Mouse (Mus musculus) neural tube, embryonic 15.5 days (tissue): Measurements from ENCODE around the gene Maea. TPM values are rescaled to one million over a fixed set of nuclear protein-coding genes. Genes with fewer than 3 reads are reported as not detected.
"Not testable (repeated sequence)": the region's sequence is repeated elsewhere in the genome, so short reads cannot be mapped to it uniquely, and the experiment has no call there.

Source experiments
- ATAC-seq: fragments of 200-750 bp; cut with Nextera tagmentation; 2 replicates; pipeline ENCODE4 v1.8.0; 2017; ENCODE audit warnings: mild to moderate bottlenecking, moderate TSS enrichment, moderate library complexity; ENCODE audit not compliant: low FRiP score
- H3K27ac ChIP-seq: fragments of 300-500 bp; sonication (generic); replicated peaks from 2 replicates; pipeline ENCODE4 v1.5.1; 2015; ENCODE audit warnings: mild to moderate bottlenecking, inconsistent platforms
- H3K27me3 ChIP-seq: fragments of 300-500 bp; sonication (generic); replicated peaks from 2 replicates; pipeline ENCODE4 v1.6.1; 2015; ENCODE audit warnings: inconsistent platforms
- H3K36me3 ChIP-seq: fragments of 300-500 bp; sonication (generic); 2 replicates; pipeline ENCODE4 v1.6.1; 2015; ENCODE audit warnings: inconsistent platforms
- H3K4me1 ChIP-seq: fragments of 300-500 bp; sonication (generic); 2 replicates; pipeline ENCODE4 v1.6.1; 2015; ENCODE audit warnings: inconsistent platforms
- H3K4me2 ChIP-seq: fragments of 300-500 bp; sonication (generic); 2 replicates; pipeline ENCODE4 v1.6.1; 2015; ENCODE audit warnings: inconsistent platforms, mild to moderate bottlenecking, moderate library complexity
- H3K4me3 ChIP-seq: fragments of 300-500 bp; sonication (generic); replicated peaks from 2 replicates; pipeline ENCODE4 v1.5.1; 2015; ENCODE audit warnings: mild to moderate bottlenecking, inconsistent platforms
- H3K9ac ChIP-seq: fragments of 300-500 bp; sonication (generic); replicated peaks from 2 replicates; pipeline ENCODE4 v1.6.1; 2015; ENCODE audit warnings: mild to moderate bottlenecking, inconsistent platforms
- H3K9me3 ChIP-seq: fragments of 300-500 bp; sonication (generic); replicated peaks from 2 replicates; pipeline ENCODE4 v1.6.1; 2016; ENCODE audit warnings: inconsistent platforms
- WGBS: fragments of 180-500 bp; shearing (Covaris S2); methylation state at CpG from one replicate; pipeline ENCODE4 v1.1.7; 2015; ENCODE audit warnings: mixed read lengths; 5-methylcytosine and 5-hydroxymethylcytosine counted together
- polyA plus RNA-seq: library from polyadenylated mRNA; unstranded; fragments of >200 nt; fragmentation: Nextera tagmentation; extraction: Ambion mirVana; gene quantifications from 2 replicates; pipeline ENCODE4 v1.2.1, GENCODE M21; 2015

Maea gene
- polyA plus RNA-seq, 1 experiment from 2014 or later, result 128 TPM

- ATAC-seq, H3K4me3 ChIP-seq, H3K27ac ChIP-seq, H3K4me2 ChIP-seq, H3K27me3 ChIP-seq, H3K9me3 ChIP-seq, H3K9ac ChIP-seq, H3K36me3 ChIP-seq: not testable (repeated sequence)
- 72% methylated on average over 3 of the region's 3 CpGs for WGBS
- H3K4me1 ChIP-seq, result peaks cover 19% of the 10 kb centered on the region
These were observed 6.9 kb downstream of the Maea start for GRCm38 (mm10) chr5:33342248-33342647.

- Histone ChIP-seq H3K27ac (no peak overlapping the region), H3K9ac (no peak overlapping the region), H3K36me3 (no peaks in the 10 kb centered on the region), H3K4me3 (no peak overlapping the region), H3K4me2 (no peak overlapping the region), H3K4me1 (peaks cover 13% of the 10 kb centered on the region), H3K27me3 (no peaks in the 10 kb centered on the region), H3K9me3 (no peaks in the 10 kb centered on the region)
- ATAC-seq, result no peak
These were observed 7.5 kb downstream of the Maea start for GRCm38 (mm10) chr5:33342821-33343220.

DNA sequence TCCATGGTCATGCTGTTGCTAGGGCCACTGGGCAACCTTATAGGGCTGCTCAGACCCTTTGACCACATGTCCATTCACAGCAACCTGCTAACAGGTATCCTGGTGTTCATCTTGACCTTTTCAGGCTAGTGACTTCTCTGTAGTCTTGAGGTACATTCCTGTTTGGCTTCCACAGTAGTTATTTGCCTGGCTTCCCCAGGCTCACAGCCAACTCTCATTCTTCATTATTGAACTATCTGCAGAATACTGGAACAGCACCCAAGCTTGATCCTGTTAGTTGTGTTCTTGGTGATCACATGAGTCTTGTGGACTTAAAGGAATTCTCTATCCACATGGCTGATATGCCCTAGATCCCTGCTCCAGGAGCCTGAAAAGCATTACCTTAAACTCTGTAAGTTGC, 8.3 kb downstream of the Maea start:
- H3K4me2 ChIP-seq, result no peak overlapping the region
- ATAC-seq, result no peak
- H3K9me3 ChIP-seq, result no peaks in the 10 kb centered on the region
- H3K27ac ChIP-seq, result no peak overlapping the region
- peaks cover 7% of the 10 kb centered on the region; the same call in 1 of the 2 replicates for H3K4me1 ChIP-seq
- H3K4me3 ChIP-seq, result no peak overlapping the region
- no peaks in the 10 kb centered on the region for H3K27me3 ChIP-seq
- no peaks in the 10 kb centered on the region for H3K36me3 ChIP-seq
- H3K9ac ChIP-seq, result no peak overlapping the region

DNA sequence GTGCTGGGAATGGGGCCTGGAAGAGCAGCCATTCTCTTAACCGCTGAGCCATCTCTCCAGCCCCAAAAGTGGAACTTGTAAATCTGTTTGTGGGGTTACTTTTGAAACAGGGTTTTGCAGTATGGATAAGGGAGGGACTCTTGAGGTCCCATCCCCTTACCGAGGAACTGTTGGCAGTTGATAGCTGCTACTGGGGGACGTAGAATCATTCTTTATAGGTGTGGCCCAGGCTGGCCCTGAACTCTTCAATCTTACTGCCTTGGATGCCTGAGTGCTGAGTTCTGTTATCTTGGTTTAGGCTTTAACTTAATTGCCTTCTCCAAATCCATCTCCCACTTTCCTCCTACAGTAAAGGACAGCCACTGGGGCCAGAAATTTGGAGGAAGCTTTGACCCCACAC, 8.8 kb downstream of the Maea start:
- WGBS, result 91% methylated on average over 3 of the region's 3 CpGs
- H3K4me1 ChIP-seq, result peaks cover 7% of the 10 kb centered on the region; the same call in 1 of the 2 replicates

GRCm38 (mm10) chr5:33347620-33348019, 12.3 kb downstream of the Maea start:
- Histone ChIP-seq H3K27ac (no peak overlapping the region), H3K9me3 (no peaks in the 10 kb centered on the region), H3K4me1 (peaks cover 12% of the 10 kb centered on the region; the same call in 1 of the 2 replicates), H3K4me3 (no peak overlapping the region), H3K4me2 (no peak overlapping the region), H3K27me3 (no peaks in the 10 kb centered on the region), H3K9ac (no peak overlapping the region), H3K36me3 (no peaks in the 10 kb centered on the region)
- WGBS, result 71% methylated on average over 3 of the region's 3 CpGs
- no peak for ATAC-seq

More for the DNA sequence above, 8.8 kb downstream of the Maea start:
- Histone ChIP-seq H3K9ac (no peak overlapping the region), H3K27ac (no peak overlapping the region), H3K36me3 (no peaks in the 10 kb centered on the region), H3K4me2 (no peak overlapping the region), H3K9me3 (no peaks in the 10 kb centered on the region), H3K4me3 (no peak overlapping the region), H3K27me3 (no peaks in the 10 kb centered on the region)
- no peak for ATAC-seq

DNA sequence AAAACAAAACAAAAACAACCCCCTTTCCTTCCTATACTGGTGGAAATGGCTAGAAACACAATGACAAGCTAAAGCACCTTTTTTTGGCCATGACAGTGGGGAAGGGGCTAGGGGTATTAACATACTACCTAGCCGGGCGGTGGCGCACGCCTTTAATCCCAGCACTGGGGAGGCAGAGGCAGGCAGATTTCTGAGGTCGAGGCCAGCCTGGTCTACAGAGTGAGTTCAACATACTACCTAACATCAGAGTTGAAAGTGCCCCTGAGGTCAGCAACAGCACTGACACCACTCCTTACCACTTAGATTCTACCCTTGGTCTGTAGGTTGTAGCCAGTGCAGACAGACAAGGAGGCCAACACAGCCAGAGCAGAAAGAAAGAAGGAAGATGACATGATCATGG, 13.9 kb downstream of the Maea start:
- ATAC-seq, result no peak
- no peaks in the 10 kb centered on the region for H3K9me3 ChIP-seq
- H3K9ac ChIP-seq, result no peak overlapping the region
- no peak overlapping the region for H3K27ac ChIP-seq
- no peaks in the 10 kb centered on the region for H3K27me3 ChIP-seq
- 97% methylated on average over 5 of the region's 5 CpGs for WGBS
- H3K4me1 ChIP-seq, result peaks cover 6% of the 10 kb centered on the region; the same call in 1 of the 2 replicates
- H3K4me3 ChIP-seq, result no peak overlapping the region
- H3K4me2 ChIP-seq, result no peak overlapping the region
- no peaks in the 10 kb centered on the region for H3K36me3 ChIP-seq

- Histone ChIP-seq H3K27me3 (no peaks in the 10 kb centered on the region), H3K36me3 (no peaks in the 10 kb centered on the region), H3K4me1 (peaks cover 6% of the 10 kb centered on the region; the same call in 1 of the 2 replicates), H3K4me2 (no peak overlapping the region), H3K9ac (no peak overlapping the region), H3K27ac (no peak overlapping the region), H3K4me3 (no peak overlapping the region), H3K9me3 (no peaks in the 10 kb centered on the region)
- 76% methylated on average over 4 of the region's 4 CpGs for WGBS
- ATAC-seq, result no peak
These were observed 14.4 kb downstream of the Maea start for GRCm38 (mm10) chr5:33349706-33350105.

GRCm38 (mm10) chr5:33351556-33352272, 16.4 kb downstream of the Maea start:
- H3K4me1 ChIP-seq, result peaks cover 6% of the 10 kb centered on the region; the same call in 1 of the 2 replicates
- no peak for ATAC-seq
- no peaks in the 10 kb centered on the region for H3K36me3 ChIP-seq
- H3K27ac ChIP-seq, result no peak overlapping the region
- H3K9me3 ChIP-seq, result no peaks in the 10 kb centered on the region
- H3K27me3 ChIP-seq, result no peaks in the 10 kb centered on the region
- no peak overlapping the region for H3K4me2 ChIP-seq
- WGBS, result 83% methylated on average over 3 of the region's 3 CpGs
- no peak overlapping the region for H3K4me3 ChIP-seq
- H3K9ac ChIP-seq, result no peak overlapping the region

GRCm38 (mm10) chr5:33352273-33352645, 16.9 kb downstream of the Maea start:
- 84% methylated on average over 8 of the region's 8 CpGs for WGBS
- Histone ChIP-seq H3K4me2 (no peak overlapping the region), H3K27ac (no peak overlapping the region), H3K36me3 (no peaks in the 10 kb centered on the region), H3K27me3 (no peaks in the 10 kb centered on the region), H3K4me3 (no peak overlapping the region), H3K9me3 (no peaks in the 10 kb centered on the region), H3K4me1 (peaks cover 6% of the 10 kb centered on the region; the same call in 1 of the 2 replicates), H3K9ac (no peak overlapping the region)
- no peak for ATAC-seq

DNA sequence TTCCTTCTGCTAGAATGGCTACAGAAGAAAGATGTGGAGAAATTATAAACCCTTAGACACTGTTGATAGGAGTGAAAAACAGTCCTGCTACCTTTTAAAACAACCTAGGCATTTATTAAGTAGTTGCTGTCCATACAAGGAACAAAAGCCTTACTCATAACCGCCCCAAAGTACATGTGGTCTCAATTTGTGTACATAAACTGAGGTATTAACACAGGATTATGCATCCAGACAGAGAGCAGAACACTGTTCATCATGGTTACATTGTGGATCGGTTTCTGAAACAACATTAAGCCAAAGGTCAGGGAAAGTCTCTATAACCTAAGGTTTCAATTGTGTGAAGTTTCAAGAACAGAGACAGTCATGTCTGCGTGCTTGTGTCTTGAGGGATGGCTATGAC, 17.7 kb downstream of the Maea start:
- Histone ChIP-seq H3K4me1 (peaks cover 6% of the 10 kb centered on the region; the same call in 1 of the 2 replicates), H3K27me3 (no peaks in the 10 kb centered on the region), H3K27ac (no peak overlapping the region), H3K9me3 (no peaks in the 10 kb centered on the region), H3K9ac (no peak overlapping the region), H3K4me2 (no peak overlapping the region), H3K4me3 (no peak overlapping the region), H3K36me3 (no peaks in the 10 kb centered on the region)
- WGBS, result 88% methylated on average over 3 of the region's 3 CpGs
- ATAC-seq, result no peak

DNA sequence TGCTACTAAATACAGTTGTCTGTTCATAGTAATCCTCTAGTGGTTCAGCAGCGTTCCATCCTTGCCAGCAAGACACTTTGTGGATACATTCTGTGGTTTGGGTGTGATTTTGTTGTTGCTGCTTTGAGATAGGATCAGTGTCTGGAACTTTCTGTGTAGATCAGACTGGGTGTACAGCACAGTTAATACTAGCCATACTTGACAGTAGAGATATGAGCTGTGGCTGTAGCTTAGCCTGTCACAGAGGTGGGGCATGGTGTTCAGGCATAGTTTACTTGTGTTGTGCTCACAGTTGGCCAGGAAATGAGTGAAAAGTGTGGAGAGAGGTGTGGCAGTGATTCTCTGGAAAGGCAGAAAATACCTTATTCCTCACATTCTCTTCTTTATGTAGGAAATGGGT, 22.2 kb downstream of the Maea start:
- 100% methylated on average over 1 of the region's 1 CpGs for WGBS

DNA sequence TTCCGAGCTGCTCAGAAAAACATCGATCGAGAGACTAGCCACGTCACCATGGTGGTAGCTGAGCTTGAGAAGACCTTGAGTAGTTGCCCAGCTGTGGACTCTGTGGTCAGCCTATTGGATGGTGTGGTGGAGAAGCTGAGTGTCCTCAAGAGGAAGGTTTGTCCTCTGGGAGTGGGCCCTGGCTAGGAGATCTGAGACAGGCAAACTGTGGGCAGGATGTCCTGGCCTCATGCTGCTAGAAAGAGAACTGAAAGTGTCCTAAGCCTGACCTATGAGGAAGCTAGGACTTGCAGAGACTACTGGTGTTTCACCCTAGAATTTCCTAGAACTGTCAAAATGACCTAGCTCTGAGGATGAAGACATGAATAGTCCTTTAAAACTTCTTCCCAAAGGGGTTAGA, 23.2 kb downstream of the Maea start:
- no peak overlapping the region for H3K9ac ChIP-seq
- no peak overlapping the region for H3K27ac ChIP-seq
- H3K4me3 ChIP-seq, result no peak overlapping the region
- ATAC-seq, result no peak
- no peaks in the 10 kb centered on the region for H3K27me3 ChIP-seq
- no peak overlapping the region for H3K4me2 ChIP-seq
- H3K4me1 ChIP-seq, result no peaks in the 10 kb centered on the region
- no peaks in the 10 kb centered on the region for H3K9me3 ChIP-seq
- 93% methylated on average over 4 of the region's 4 CpGs for WGBS
- peaks cover 48% of the 10 kb centered on the region for H3K36me3 ChIP-seq

More for the DNA sequence above, 22.2 kb downstream of the Maea start:
- no peak for ATAC-seq
- no peak overlapping the region for H3K27ac ChIP-seq
- no peaks in the 10 kb centered on the region for H3K27me3 ChIP-seq
- no peak overlapping the region for H3K4me2 ChIP-seq
- no peaks in the 10 kb centered on the region for H3K4me1 ChIP-seq
- no peak overlapping the region for H3K9ac ChIP-seq
- no peak overlapping the region for H3K4me3 ChIP-seq
- H3K36me3 ChIP-seq, result peaks cover 39% of the 10 kb centered on the region
- H3K9me3 ChIP-seq, result no peaks in the 10 kb centered on the region
